Mouse (Mus musculus): ENCODE results near the gene Tmem256. TPM values are rescaled to one million over a fixed set of nuclear protein-coding genes. Genes with fewer than 3 reads are reported as not detected.

Gene Tmem256
- polyA plus RNA-seq (2015; fragmentation: Nextera tagmentation; extraction: Ambion mirVana): 340 and 360 TPM in 2 replicates

DNA sequence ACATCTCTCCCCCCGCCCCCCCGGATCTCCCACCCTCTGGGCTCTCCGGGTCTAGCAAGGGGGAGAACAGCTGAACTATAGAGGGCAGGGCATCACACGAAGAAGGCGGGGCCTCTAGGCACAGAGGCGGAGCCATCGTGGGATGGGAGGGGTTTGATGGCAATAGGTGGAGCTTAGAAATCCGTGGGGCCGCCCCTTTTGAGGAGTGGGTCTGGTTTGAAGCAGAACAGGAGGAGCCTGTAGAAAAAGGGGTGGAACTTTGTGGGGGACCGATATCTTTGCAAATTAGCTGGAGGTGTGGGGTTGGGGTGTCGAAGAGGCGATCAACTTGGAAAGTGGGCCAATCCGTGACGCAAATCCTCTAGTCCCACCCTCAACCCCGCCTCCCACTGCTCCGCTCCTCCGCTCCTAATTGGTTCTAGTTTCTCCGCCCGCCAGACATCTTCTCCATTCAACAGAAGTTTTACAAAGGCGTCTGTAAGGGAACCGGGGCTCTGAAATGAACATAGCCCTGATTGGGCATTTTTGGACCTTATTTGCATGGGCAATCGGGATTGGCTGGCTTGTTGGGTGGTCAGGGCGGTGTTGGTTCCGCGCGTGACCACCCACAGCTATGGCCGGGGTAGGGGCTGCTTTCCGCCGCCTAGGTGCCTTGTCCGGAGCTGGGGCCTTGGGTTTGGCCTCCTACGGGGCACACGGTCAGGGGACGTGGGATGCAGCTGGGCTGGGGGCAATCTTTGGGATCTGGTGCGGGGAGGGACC, at the start of gene Tmem256:
TSS of gene Tmem256 (plus strand) at position 563 of the 762 bp plus-strand sequence.
- ATAC-seq: peak; percentile 92
- H3K4me1 ChIP-seq: peaks cover 45% of the 10 kb centered on the region
- peaks cover 9% of the 10 kb centered on the region; the same call in 1 of the 2 replicates for H3K36me3 ChIP-seq (ENCODE audit: poor library complexity, severe bottlenecking)
- under 1% methylated on average over 34 of the region's 34 CpGs for WGBS
- H3K9ac ChIP-seq: peak within 1 kb of the TSS; percentile 96
- no peaks in the 10 kb centered on the region for H3K9me3 ChIP-seq (replicated peaks)
- peak within 1 kb of the TSS; percentile 94 for H3K4me2 ChIP-seq
- H3K4me3 ChIP-seq: peak within 1 kb of the TSS; percentile 94
- H3K27ac ChIP-seq: peak within 1 kb of the TSS; percentile 96
- peaks cover 4% of the 10 kb centered on the region; the same call in 1 of the 2 replicates for H3K27me3 ChIP-seq

DNA sequence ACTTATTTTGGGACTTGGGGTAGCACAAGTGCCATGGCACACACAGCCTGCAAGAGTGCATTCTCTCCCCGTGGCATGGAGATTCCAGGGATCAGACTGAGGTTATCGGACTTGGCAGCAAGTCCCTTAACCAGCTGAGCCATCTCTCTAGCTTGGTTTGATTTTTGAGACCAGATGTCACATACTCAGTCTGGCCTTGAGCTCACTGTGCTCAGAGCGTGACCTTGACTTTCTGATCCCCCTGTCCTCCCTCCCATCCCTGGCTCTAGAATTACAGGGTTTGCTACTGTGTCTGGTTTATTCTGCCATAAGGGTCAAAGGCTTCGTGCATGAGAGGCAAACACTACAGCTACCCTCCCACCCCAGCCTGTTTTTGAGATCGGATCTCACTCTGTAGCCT, 48.9 kb upstream of the Tmem256 start:
- ATAC-seq: no peak
- H3K4me2 ChIP-seq: no peak overlapping the region
- no peaks in the 10 kb centered on the region for H3K4me1 ChIP-seq
- no peak overlapping the region for H3K27ac ChIP-seq
- no peak overlapping the region for H3K9ac ChIP-seq
- H3K9me3 ChIP-seq (replicated peaks): no peaks in the 10 kb centered on the region
- peaks cover 18% of the 10 kb centered on the region for H3K27me3 ChIP-seq
- no peaks in the 10 kb centered on the region for H3K36me3 ChIP-seq (ENCODE audit: poor library complexity, severe bottlenecking)
- WGBS: 79% methylated on average over 5 of the region's 5 CpGs
- no peak overlapping the region for H3K4me3 ChIP-seq

DNA sequence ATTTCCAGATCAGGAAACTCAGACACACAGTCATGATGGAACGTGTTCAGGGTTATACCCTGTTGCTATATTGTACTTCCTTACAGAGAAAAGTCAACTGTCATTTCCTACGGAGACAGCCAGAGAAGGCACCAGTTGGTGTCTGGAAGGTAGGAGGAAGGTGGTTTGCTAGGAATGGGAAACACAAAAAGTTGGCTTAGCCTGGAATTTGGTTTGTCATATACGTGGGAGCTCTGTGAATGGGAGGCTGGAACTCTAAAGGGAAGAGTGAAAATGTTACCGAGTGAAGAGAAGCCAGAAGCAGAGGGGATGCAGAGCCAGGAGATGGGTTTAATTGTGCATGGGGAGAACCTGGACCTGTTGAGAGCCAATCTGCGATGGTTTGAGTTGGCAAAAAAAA, 46.9 kb upstream of the Tmem256 start:
- 77% methylated on average over 5 of the region's 5 CpGs for WGBS
- no peak overlapping the region for H3K4me3 ChIP-seq

DNA sequence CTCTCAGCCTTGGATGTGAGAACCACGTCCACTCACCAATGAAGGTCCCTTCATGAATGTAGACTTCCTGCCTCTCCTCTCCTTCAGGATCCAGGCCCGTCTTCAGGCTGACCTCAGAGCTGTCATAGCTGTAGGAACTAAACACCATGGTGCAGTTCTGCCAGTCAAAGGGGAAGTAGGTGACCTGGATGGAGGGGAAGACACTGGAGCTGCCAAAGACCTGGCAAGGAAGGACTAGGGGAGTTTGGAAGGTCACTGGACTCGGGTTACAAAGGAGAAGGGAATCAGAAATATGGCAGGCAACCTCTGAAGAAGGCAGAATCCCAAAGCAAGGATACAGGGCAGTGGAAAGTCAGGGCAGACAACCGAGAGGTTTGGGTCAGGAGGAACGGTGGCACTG, 44.9 kb upstream of the Tmem256 start:
- no peak overlapping the region for H3K4me2 ChIP-seq
- 61% methylated on average over 5 of the region's 5 CpGs for WGBS
- ATAC-seq: no peak

More for the DNA sequence above, 46.9 kb upstream of the Tmem256 start:
- H3K9ac ChIP-seq: no peak overlapping the region
- no peak for ATAC-seq
- H3K36me3 ChIP-seq (ENCODE audit: poor library complexity, severe bottlenecking): no peaks in the 10 kb centered on the region
- H3K4me2 ChIP-seq: no peak overlapping the region
- no peaks in the 10 kb centered on the region for H3K9me3 ChIP-seq (replicated peaks)
- H3K27me3 ChIP-seq: peaks cover 22% of the 10 kb centered on the region
- H3K4me1 ChIP-seq: peaks cover 11% of the 10 kb centered on the region
- no peak overlapping the region for H3K27ac ChIP-seq

DNA sequence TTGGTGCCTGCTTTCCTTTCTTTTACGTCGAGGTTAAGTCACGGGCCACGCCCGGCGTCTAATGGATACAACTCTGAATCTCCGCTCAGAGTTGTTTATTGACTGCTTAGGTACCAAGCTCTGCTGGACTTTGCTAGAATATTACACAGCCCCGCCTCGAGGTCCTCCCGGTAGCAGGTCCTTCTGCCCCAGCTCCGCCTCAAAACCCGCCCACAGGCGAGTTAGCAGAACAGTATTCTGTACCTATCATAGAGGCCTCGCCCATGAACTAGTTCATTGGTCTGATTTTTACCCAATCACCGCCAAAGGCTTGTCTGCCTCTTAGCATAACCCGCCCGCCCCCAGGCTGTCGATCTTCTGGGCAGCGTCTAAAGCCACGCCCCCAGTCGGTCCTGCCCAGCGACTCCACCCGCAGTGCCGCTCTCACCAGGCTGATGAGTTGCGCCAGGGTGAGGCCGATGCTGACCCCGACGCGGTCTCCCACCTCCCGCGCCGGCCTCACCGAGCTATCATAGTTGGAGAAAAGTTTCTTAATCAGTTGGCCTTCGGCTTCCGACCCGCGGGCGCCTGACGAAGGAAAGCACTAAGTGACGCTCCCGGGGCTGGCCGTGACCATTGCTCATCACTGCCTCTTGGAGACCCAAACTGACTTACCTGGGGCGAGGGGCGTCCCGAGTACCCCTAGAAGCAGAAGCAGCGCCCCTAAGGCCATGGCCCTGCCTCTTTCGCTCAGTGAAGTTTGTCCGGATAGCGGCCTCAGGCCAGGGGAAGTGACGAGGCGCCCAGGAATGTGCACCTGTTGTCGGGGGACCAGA, 42.9 kb upstream of the Tmem256 start, which contains the start of gene Chrnb1:
TSS of gene Chrnb1 (minus strand) at position 776 of the 815 bp plus-strand sequence.
- 2% methylated on average over 52 of the region's 52 CpGs for WGBS
- Histone ChIP-seq H3K4me2 (peak within 1 kb of the TSS; percentile 73), H3K27me3 (peaks cover 35% of the 10 kb centered on the region), H3K9ac (peak within 1 kb of the TSS; percentile 53), H3K9me3 (replicated peaks) (no peaks in the 10 kb centered on the region), H3K36me3 (ENCODE audit: poor library complexity, severe bottlenecking) (no peaks in the 10 kb centered on the region), H3K4me1 (peaks cover 31% of the 10 kb centered on the region), H3K27ac (no peak within 1 kb of the TSS), H3K4me3 (peak within 1 kb of the TSS; percentile 42)
- peak; percentile 96 for ATAC-seq

More for the DNA sequence above, 44.9 kb upstream of the Tmem256 start:
- Histone ChIP-seq H3K9me3 (replicated peaks) (no peaks in the 10 kb centered on the region), H3K27ac (no peak overlapping the region), H3K27me3 (peaks cover 35% of the 10 kb centered on the region), H3K9ac (no peak overlapping the region), H3K4me1 (peaks cover 12% of the 10 kb centered on the region), H3K36me3 (ENCODE audit: poor library complexity, severe bottlenecking) (no peaks in the 10 kb centered on the region), H3K4me3 (no peak overlapping the region)

DNA sequence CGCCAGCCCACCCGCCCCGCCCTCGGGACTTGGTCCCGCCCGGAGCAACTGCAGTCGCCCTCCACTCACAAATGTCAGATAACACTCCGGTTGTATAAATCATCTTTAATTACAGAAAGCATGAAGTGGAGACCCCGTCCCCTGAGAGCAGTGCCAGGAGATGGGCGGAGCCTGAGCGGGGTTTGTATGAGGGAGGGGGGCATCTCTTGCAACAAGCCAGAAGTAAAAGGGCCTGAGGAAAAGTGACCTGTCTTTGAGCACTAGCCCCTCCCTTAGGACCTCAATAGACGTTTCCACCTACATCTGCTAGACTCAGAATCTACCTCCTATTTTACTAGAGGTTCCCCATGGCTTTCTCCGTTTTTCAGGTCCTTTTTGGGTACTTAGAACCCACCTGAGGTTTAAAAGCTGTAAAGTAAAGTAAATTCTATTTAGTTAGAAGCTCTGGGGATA, 42.3 kb upstream of the Tmem256 start:
- 4% methylated on average over 13 of the region's 13 CpGs for WGBS
- H3K27me3 ChIP-seq: peaks cover 35% of the 10 kb centered on the region
- H3K9ac ChIP-seq: peak overlapping the region; percentile 53; the same call in 1 of the 2 replicates
- ATAC-seq: no peak
- H3K27ac ChIP-seq: no peak overlapping the region
- peak overlapping the region; percentile 73 for H3K4me2 ChIP-seq
- H3K36me3 ChIP-seq (ENCODE audit: poor library complexity, severe bottlenecking): no peaks in the 10 kb centered on the region
- peaks cover 34% of the 10 kb centered on the region for H3K4me1 ChIP-seq
- H3K4me3 ChIP-seq: peak overlapping the region; percentile 42
- no peaks in the 10 kb centered on the region for H3K9me3 ChIP-seq (replicated peaks)

DNA sequence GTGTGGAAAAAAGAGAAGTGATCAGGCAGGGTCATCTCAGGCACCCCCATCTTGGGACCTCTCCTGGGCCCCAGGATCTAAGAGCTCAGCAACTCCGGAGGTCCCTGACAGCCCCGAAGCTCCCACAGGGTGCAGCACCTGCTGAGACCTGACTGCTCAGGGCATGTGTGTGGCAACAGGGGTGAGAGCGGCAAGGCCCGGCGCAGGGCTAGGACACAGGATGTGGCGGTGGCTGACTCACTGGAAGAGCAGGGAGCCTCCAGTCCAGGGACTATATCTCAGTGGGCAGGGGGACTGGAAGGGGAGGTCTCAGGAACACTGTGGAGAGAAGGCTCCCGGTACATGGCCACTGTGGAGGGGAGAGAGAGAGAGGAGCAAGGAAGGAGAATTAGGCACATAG, 40.4 kb upstream of the Tmem256 start:
- H3K27me3 ChIP-seq: peaks cover 43% of the 10 kb centered on the region
- no peak overlapping the region for H3K4me3 ChIP-seq
- WGBS: 83% methylated on average over 7 of the region's 7 CpGs
- H3K9ac ChIP-seq: no peak overlapping the region
- peak overlapping the region; percentile 1; the same call in 1 of the 2 replicates for H3K4me2 ChIP-seq
- no peak overlapping the region for H3K27ac ChIP-seq
- peaks cover 52% of the 10 kb centered on the region for H3K4me1 ChIP-seq
- no peaks in the 10 kb centered on the region for H3K36me3 ChIP-seq (ENCODE audit: poor library complexity, severe bottlenecking)
- H3K9me3 ChIP-seq (replicated peaks): no peaks in the 10 kb centered on the region
- no peak for ATAC-seq

DNA sequence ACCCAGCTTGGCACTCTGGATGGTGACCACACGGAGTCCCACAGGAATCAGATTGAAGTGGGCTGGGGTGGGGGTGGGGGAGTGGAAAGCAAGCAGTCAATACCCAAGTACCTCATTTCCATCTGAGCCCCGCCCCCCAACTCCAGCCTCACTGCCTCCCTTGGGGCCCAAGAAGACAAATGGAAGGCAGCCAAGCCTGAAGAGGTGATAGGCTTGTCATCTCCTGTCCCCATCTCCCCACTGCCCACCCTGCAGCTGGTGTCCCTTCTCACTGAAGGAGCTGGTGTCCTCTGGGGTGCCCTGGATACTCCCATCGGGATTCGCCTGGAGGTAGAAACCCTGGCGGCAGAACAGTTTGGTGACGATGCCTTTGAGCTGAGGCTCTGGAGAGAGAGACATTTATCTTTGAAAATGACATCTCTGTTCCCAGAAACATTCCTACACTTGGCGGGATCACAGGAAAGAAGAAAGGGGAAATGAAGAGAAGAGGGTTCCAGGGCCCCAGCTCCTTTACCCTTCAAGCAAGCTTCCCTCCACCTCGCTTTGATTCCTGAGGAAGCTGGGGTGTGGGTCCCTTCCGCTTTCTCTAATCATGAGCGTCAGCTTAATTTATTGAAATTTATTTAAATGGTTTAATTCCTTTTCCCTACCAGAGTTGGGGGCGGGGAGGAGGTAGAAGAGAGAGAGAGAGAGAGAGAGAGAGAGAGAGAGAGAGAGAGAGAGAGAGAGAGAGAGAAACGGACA, 38.7 kb upstream of the Tmem256 start:
- Histone ChIP-seq H3K4me2 (peak overlapping the region; percentile 97), H3K9ac (peak overlapping the region; percentile 76), H3K4me1 (peaks cover 69% of the 10 kb centered on the region), H3K9me3 (replicated peaks) (no peaks in the 10 kb centered on the region), H3K36me3 (ENCODE audit: poor library complexity, severe bottlenecking) (no peaks in the 10 kb centered on the region), H3K4me3 (peak overlapping the region; percentile 54), H3K27ac (peak overlapping the region; percentile 91), H3K27me3 (peaks cover 41% of the 10 kb centered on the region)
- no peak for ATAC-seq
- WGBS: 18% methylated on average over 12 of the region's 12 CpGs

DNA sequence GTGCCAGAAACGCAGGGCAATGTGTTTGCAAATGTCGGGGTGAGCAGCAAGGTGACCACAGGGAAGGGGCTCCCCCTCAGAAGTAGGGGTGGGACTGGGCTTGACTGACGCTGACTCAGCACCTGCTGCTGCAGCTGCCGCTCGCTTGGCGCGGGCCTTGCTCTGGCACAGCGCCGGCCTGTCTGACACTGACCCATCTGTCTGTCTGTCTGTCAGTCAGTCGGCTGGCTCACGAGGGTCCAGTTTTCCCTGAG, 38.2 kb upstream of the Tmem256 start:
- 2% methylated on average over 11 of the region's 11 CpGs for WGBS
- H3K36me3 ChIP-seq (ENCODE audit: poor library complexity, severe bottlenecking): no peaks in the 10 kb centered on the region
- ATAC-seq: peak; percentile 44
- no peaks in the 10 kb centered on the region for H3K9me3 ChIP-seq (replicated peaks)
- H3K27ac ChIP-seq: peak overlapping the region; percentile 91
- peak overlapping the region; percentile 76 for H3K9ac ChIP-seq
- H3K27me3 ChIP-seq: peaks cover 46% of the 10 kb centered on the region
- peaks cover 72% of the 10 kb centered on the region for H3K4me1 ChIP-seq
- H3K4me2 ChIP-seq: peak overlapping the region; percentile 97
- peak overlapping the region; percentile 54 for H3K4me3 ChIP-seq

DNA sequence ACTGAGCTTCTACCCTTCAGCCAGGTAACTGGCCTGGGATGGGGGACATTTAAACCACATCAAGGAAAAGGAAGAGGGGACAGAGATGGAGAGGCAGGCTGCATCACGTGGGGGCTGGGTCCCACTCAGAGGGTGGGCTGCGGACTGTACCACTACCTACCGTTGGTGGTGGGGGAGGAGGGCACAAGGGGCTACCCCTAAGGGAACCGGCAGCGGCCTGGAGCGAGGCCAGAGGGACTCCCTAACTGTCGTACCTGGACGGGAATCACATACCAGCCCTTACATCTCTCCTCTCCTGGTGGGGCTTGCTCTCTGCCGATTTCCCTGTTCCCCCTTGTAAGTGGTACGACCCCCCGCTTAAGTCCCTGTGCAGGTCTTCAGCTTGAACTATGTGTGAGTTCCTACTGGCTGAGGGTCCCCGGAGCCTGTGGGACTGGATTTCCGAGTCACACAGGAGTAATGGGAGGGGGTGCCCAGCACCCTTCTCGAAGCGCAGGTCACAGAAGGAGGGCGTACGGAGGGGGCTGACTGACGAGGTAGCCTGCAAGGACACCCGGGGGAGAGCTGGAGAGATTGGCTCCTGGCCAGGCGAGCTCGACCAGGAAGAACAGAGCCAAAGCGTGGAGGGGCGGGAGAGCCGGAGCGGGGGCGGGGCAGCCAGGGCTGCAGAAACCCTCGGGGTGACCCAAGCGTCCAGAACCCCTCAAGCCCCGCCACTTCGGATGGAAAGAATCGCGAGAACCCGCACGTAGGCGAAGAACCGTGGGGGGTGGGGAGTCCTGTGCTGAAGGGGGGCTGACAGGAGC, 37.7 kb upstream of the Tmem256 start:
- Histone ChIP-seq H3K4me2 (peak overlapping the region; percentile 97), H3K36me3 (ENCODE audit: poor library complexity, severe bottlenecking) (no peaks in the 10 kb centered on the region), H3K9me3 (replicated peaks) (no peaks in the 10 kb centered on the region), H3K4me1 (peaks cover 69% of the 10 kb centered on the region), H3K4me3 (peak overlapping the region; percentile 54), H3K27me3 (peaks cover 51% of the 10 kb centered on the region), H3K9ac (peak overlapping the region; percentile 76), H3K27ac (peak overlapping the region; percentile 91)
- ATAC-seq: peak; percentile 80
- WGBS: 1% methylated on average over 32 of the region's 36 CpGs

DNA sequence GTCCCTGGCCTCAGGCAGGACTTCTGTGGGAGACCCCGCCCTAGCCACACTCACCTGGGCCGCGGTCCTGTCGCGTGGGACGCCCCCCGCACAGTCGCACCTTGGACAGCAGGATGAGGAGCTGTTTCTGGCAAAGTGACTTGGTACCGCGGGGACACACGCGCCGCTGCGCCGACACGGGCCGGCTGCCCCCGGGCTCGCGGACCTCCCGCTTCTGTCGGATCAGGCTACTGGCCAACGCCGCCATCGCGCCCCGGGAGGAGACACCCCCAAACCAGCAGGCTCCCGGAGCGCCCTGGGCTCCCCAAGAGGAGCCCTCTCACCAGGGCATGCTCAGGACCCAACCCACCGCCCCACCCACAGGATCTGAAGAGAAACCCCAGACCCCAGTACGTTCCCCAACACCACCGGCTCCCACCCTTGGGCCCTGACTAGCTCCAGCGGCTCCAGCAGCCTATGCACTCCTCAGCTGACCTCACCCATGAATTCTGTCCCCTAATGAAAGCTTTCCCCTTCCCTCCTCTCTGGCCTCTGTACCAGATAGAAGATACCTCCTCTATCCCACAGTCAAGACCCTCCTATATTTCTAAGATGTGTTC, 36.8 kb upstream of the Tmem256 start, which contains the start of gene Fgf11:
TSS of gene Fgf11 (minus strand) at position 479 of the 599 bp plus-strand sequence.
- WGBS: 2% methylated on average over 32 of the region's 33 CpGs
- ATAC-seq: no peak
- peaks cover 64% of the 10 kb centered on the region for H3K4me1 ChIP-seq

More for the DNA sequence above, 36.8 kb upstream of the Tmem256 start, which contains the start of gene Fgf11:
- H3K27me3 ChIP-seq: peaks cover 56% of the 10 kb centered on the region
- peak within 1 kb of the TSS; percentile 76 for H3K9ac ChIP-seq
- H3K4me3 ChIP-seq: peak within 1 kb of the TSS; percentile 54
- peak within 1 kb of the TSS; percentile 97 for H3K4me2 ChIP-seq
- 0 out of 2 replicates have a peak, but pooled peaks cover 2% of the 10 kb centered on the region for H3K9me3 ChIP-seq (replicated peaks)
- H3K27ac ChIP-seq: peak within 1 kb of the TSS; percentile 91
- no peaks in the 10 kb centered on the region for H3K36me3 ChIP-seq (ENCODE audit: poor library complexity, severe bottlenecking)

Measured in forebrain, embryonic 13.5 days (tissue).